Mouse (Mus musculus) neural tube, embryonic 11.5 days (tissue): Measurements from ENCODE around the gene Det1. TPM values are rescaled to one million over a fixed set of nuclear protein-coding genes. Genes with fewer than 3 reads are reported as not detected.

ENCODE experiments used
- ATAC-seq: fragments of 200-750 bp; cut with Nextera tagmentation; 2 replicates; pipeline ENCODE4 v1.8.0; 2017; ENCODE audit warnings: moderate number of reproducible peaks, mild to moderate bottlenecking, moderate TSS enrichment, moderate library complexity; ENCODE audit not compliant: insufficient read depth, low FRiP score, low TSS enrichment
- DNase-seq: peaks from one replicate; pipeline ENCODE4 v3.0.0-alpha.2; 2015; ENCODE audit warnings: low spot score
- H3K27ac ChIP-seq: fragments of 300-500 bp; sonication (generic); 2 replicates; pipeline ENCODE4 v1.5.1; 2014; ENCODE audit warnings: low read depth, mild to moderate bottlenecking, low read length
- H3K27me3 ChIP-seq: fragments of 300-500 bp; sonication (generic); 2 replicates; pipeline ENCODE4 v1.6.1; 2014; ENCODE audit warnings: mild to moderate bottlenecking, low read length, mixed read lengths; ENCODE audit not compliant: control insufficient read depth, insufficient read depth
- H3K36me3 ChIP-seq: fragments of 300-500 bp; sonication (generic); 2 replicates; pipeline ENCODE4 v1.6.1; 2014; ENCODE audit warnings: mild to moderate bottlenecking, low read length, moderate library complexity, mixed read lengths; ENCODE audit not compliant: control insufficient read depth, insufficient read depth
- H3K4me1 ChIP-seq: fragments of 300-500 bp; sonication (generic); 2 replicates; pipeline ENCODE4 v1.6.1; 2014; ENCODE audit warnings: low read length, mixed read lengths; ENCODE audit not compliant: control insufficient read depth, insufficient read depth
- H3K4me2 ChIP-seq: fragments of 300-500 bp; sonication (generic); 2 replicates; pipeline ENCODE4 v1.6.1; 2014; ENCODE audit warnings: low read depth, mild to moderate bottlenecking, moderate library complexity
- H3K4me3 ChIP-seq: fragments of 300-500 bp; sonication (generic); 2 replicates; pipeline ENCODE4 v1.5.1; 2014; ENCODE audit warnings: low read depth, low read length
- H3K9ac ChIP-seq: fragments of 300-500 bp; sonication (generic); 2 replicates; pipeline ENCODE4 v1.6.1; 2014; ENCODE audit warnings: mild to moderate bottlenecking, low read length
- H3K9me3 ChIP-seq: fragments of 300-500 bp; sonication (generic); 2 replicates; pipeline ENCODE4 v1.6.1; 2016; ENCODE audit warnings: low read length; ENCODE audit not compliant: control insufficient read depth
- WGBS: fragments of 180-500 bp; shearing (Covaris S2); extraction: QIAGEN DNeasy Blood & Tissue Kit; methylation state at CpG from one replicate; pipeline ENCODE4 v1.1.7; 2014; 5-methylcytosine and 5-hydroxymethylcytosine counted together
- polyA plus RNA-seq: library from polyadenylated mRNA; unstranded; fragments of >200 nt; fragmentation: Nextera tagmentation; extraction: Ambion mirVana; gene quantifications from 2 replicates; pipeline ENCODE4 v1.2.1, GENCODE M21; 2014

The Det1 gene
- polyA plus RNA-seq, 1 experiment from 2014 or later: 22.2 TPM

GRCm38 (mm10) chr7:78799730-78800496 lies 47.1 kb downstream of the Det1 start:
- WGBS: 81% methylated on average over 9 of the region's 9 CpGs

GRCm38 (mm10) chr7:78797843-78798455 lies 49.1 kb downstream of the Det1 start:
- no peak overlapping the region for H3K9ac ChIP-seq
- no peaks in the 10 kb centered on the region for H3K4me1 ChIP-seq
- WGBS: 50% methylated on average over 7 of the region's 9 CpGs
- H3K4me2 ChIP-seq: no peak overlapping the region
- H3K27me3 ChIP-seq: no peaks in the 10 kb centered on the region
- no peak for DNase-seq
- ATAC-seq: no peak
- no peak overlapping the region for H3K27ac ChIP-seq
- H3K9me3 ChIP-seq: no peaks in the 10 kb centered on the region
- H3K4me3 ChIP-seq: no peak overlapping the region
- H3K36me3 ChIP-seq: no peaks in the 10 kb centered on the region

More at GRCm38 (mm10) chr7:78799730-78800496, 47.1 kb downstream of the Det1 start:
- Histone ChIP-seq H3K36me3 (no peaks in the 10 kb centered on the region), H3K9ac (no peak overlapping the region), H3K4me2 (no peak overlapping the region), H3K27me3 (no peaks in the 10 kb centered on the region), H3K4me3 (no peak overlapping the region), H3K27ac (no peak overlapping the region), H3K9me3 (no peaks in the 10 kb centered on the region), H3K4me1 (no peaks in the 10 kb centered on the region)
- DNase-seq: no peak
- no peak for ATAC-seq

DNA sequence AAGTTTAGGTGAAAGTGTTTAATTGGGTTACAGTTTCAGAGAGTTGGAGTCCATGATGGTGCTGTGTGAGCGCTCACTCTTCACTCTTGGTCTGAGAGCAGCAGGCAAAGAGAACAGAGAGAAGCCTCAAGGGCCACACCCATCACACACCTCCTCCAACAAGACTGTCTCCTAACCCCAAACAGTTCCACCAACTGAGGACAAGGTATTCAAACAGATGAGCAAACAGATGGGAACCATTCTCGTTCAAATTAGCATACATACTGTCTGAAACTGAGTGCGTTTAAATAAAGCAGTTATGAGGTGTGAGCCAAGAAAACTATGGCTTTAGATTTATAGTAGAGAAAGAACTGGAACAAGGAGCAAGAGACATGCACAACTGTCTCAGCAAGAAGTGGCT lies 50.4 kb downstream of the Det1 start:
- 87% methylated on average over 3 of the region's 3 CpGs for WGBS
- Histone ChIP-seq H3K9me3 (no peaks in the 10 kb centered on the region), H3K9ac (no peak overlapping the region), H3K4me3 (no peak overlapping the region), H3K27ac (no peak overlapping the region), H3K4me1 (no peaks in the 10 kb centered on the region), H3K36me3 (no peaks in the 10 kb centered on the region), H3K4me2 (no peak overlapping the region), H3K27me3 (no peaks in the 10 kb centered on the region)
- ATAC-seq (no peak), DNase-seq (no peak)

- no peaks in the 10 kb centered on the region for H3K9me3 ChIP-seq
- H3K4me2 ChIP-seq: no peak overlapping the region
- WGBS: 83% methylated on average over 6 of the region's 6 CpGs
- H3K4me1 ChIP-seq: no peaks in the 10 kb centered on the region
- no peaks in the 10 kb centered on the region for H3K36me3 ChIP-seq
- ATAC-seq: no peak
- DNase-seq: no peak
- no peaks in the 10 kb centered on the region for H3K27me3 ChIP-seq
- H3K9ac ChIP-seq: no peak overlapping the region
- no peak overlapping the region for H3K27ac ChIP-seq
- H3K4me3 ChIP-seq: no peak overlapping the region
These were observed 52.4 kb downstream of the Det1 start for GRCm38 (mm10) chr7:78794571-78795092.

DNA sequence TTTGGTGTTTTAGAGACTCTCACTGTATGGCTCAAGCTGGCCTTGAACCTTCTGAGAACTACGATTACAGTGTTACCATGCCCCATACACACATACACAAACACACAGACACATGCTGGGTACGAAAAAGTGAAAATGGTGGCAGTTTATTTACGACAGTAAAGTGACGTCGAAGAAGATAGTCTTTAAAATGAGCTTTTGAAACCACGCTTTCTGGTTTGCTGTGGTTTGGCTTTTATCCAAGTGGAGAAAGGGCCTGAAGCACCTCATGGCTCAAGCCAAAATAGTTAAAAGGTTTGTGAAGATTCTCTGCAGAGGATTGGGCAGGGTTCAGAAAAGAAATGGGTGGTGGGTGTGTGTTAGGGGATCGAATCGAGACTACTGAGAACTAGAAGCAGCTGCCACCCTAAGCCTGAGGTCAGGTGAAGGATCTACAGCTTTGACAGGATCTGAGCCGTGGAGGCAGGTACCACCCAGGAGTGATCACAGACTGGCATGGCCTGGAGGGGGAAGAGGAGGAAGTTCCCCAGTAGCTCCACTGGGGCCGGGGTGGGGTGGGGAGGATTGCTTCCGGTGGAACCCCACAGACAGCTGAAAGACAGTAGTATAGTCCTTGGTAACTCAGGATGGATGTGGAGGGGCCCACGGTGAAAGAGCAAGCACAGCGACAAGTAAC lies 53.0 kb downstream of the Det1 start:
- Histone ChIP-seq H3K4me2 (no peak overlapping the region), H3K9ac (no peak overlapping the region), H3K27me3 (no peaks in the 10 kb centered on the region), H3K9me3 (no peaks in the 10 kb centered on the region), H3K27ac (no peak overlapping the region), H3K4me1 (no peaks in the 10 kb centered on the region), H3K36me3 (0 out of 2 replicates have a peak, but pooled peaks cover 3% of the 10 kb centered on the region), H3K4me3 (no peak overlapping the region)
- no peak for ATAC-seq
- WGBS: 93% methylated on average over 13 of the region's 13 CpGs
- no peak for DNase-seq

DNA sequence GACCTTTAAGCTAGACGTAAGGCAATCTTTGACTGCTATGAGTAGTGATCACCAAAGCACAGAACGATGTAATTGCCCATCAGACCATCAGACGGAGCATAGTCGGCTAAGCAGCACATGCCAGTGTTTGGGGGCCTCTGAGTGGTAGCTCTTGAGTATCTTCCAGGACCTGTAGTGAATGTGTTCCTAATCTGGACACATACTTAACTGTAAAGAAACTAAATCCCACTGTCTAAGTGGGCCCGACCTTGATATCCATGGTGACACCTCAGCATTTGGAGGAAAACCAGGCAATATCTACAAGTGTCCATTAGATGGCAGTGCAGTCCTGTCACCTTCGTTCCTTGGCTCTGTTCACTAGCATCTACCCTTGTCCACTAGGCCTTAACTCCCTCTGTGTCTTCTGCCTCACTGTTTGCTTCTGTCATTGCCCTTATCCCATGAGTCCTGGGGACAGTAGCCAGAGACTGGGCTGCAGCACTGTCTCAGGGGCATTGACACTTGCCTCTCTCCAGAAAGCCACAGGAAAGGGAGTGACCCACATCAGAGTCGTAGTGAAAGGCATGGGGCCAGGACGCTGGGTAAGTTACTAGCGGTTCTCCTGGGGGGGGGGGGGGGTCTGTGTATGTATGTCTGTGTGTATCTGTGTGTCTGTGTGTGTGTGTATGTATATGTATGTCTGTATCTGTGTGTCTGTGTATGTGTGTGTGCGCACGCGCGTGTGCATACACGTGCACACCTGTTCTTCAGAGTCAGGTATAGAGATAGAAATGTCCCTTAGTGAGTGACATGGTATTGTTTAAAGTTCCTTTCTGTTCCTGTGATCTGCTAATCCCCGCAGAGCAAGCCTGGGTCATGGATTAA lies 55.5 kb downstream of the Det1 start:
- ATAC-seq: peak; percentile 67; the same call in 1 of the 2 replicates
- no peak overlapping the region for H3K4me3 ChIP-seq
- DNase-seq: peak; percentile 66
- H3K27ac ChIP-seq: no peak overlapping the region
- H3K4me1 ChIP-seq: no peaks in the 10 kb centered on the region
- H3K9me3 ChIP-seq: no peaks in the 10 kb centered on the region
- no peak overlapping the region for H3K9ac ChIP-seq
- H3K27me3 ChIP-seq: no peaks in the 10 kb centered on the region
- 0 out of 2 replicates have a peak, but pooled peaks cover 3% of the 10 kb centered on the region for H3K36me3 ChIP-seq
- 86% methylated on average over 15 of the region's 15 CpGs for WGBS
- no peak overlapping the region for H3K4me2 ChIP-seq

DNA sequence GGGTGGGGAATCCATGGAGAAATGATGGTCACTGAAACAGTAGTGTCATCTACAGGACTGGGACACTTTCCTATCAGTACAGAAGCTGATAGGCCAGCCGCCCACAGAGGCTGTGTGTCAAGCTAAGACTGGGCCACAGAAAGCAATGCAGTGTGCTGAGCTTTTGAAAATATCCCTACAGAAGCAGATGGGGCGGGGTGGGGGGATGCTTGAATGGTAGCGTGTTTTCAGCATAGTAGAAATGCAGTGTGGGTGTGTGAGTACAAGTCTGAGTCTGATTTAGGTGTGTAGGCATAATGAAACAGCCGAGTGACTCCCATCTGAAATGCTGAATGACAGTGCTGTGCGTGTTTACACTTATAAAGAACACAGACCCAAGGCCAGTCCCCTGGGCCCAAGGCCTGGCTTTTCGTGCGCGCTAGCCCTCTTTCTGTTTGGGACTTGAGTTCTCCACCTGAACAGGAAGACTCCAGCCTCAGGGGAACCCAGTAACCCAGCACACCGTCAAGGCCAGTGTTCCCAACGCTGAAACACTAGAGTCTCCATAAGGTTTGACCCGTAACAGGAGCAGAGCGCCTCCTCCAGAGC lies 59.2 kb downstream of the Det1 start:
- H3K4me2 ChIP-seq: no peak overlapping the region
- no peak for DNase-seq
- 0 out of 2 replicates have a peak, but pooled peaks cover 3% of the 10 kb centered on the region for H3K36me3 ChIP-seq

GRCm38 (mm10) chr7:78785906-78786305 lies 61.2 kb downstream of the Det1 start:
- Histone ChIP-seq H3K36me3 (0 out of 2 replicates have a peak, but pooled peaks cover 3% of the 10 kb centered on the region), H3K4me2 (no peak overlapping the region), H3K4me1 (peaks cover 4% of the 10 kb centered on the region; the same call in 1 of the 2 replicates), H3K27ac (no peak overlapping the region), H3K4me3 (no peak overlapping the region), H3K27me3 (no peaks in the 10 kb centered on the region), H3K9ac (no peak overlapping the region), H3K9me3 (no peaks in the 10 kb centered on the region)
- 79% methylated on average over 5 of the region's 5 CpGs for WGBS
- ATAC-seq (no peak), DNase-seq (no peak)

More for the DNA sequence above, 59.2 kb downstream of the Det1 start:
- Histone ChIP-seq H3K9me3 (no peaks in the 10 kb centered on the region), H3K27me3 (no peaks in the 10 kb centered on the region), H3K4me3 (no peak overlapping the region), H3K4me1 (peaks cover 4% of the 10 kb centered on the region; the same call in 1 of the 2 replicates), H3K9ac (no peak overlapping the region), H3K27ac (no peak overlapping the region)
- WGBS: 93% methylated on average over 12 of the region's 12 CpGs
- ATAC-seq: no peak
